Mouse (Mus musculus) limb, embryonic 11.5 days (tissue): ENCODE data around the gene Itsn2. TPM values are rescaled to one million over a fixed set of nuclear protein-coding genes. Genes with fewer than 3 reads are reported as not detected.
"Not testable (repeated sequence)": the region's sequence is repeated elsewhere in the genome, so short reads cannot be mapped to it uniquely, and the experiment has no call there.

ENCODE experiments used
- ATAC-seq: fragments of 200-750 bp; cut with Nextera tagmentation; 2 replicates; pipeline ENCODE4 v1.8.0; 2017; ENCODE audit warnings: low read depth; ENCODE audit not compliant: insufficient number of reproducible peaks, low FRiP score, low TSS enrichment
- DNase-seq: peaks from one replicate; pipeline ENCODE4 v3.0.0-alpha.2; 2015; ENCODE audit warnings: low spot score
- H3K27ac ChIP-seq: fragments of 300-500 bp; sonication (generic); replicated peaks from 2 replicates; pipeline ENCODE4 v1.5.1; 2014; ENCODE audit warnings: low read depth, mild to moderate bottlenecking, low read length
- H3K27me3 ChIP-seq: fragments of 300-500 bp; sonication (generic); 2 replicates; pipeline ENCODE4 v1.6.1; 2014; ENCODE audit warnings: mild to moderate bottlenecking, low read length, mixed read lengths; ENCODE audit not compliant: control insufficient read depth, insufficient read depth
- H3K36me3 ChIP-seq: fragments of 300-500 bp; sonication (generic); 2 replicates; pipeline ENCODE4 v1.6.1; 2014; ENCODE audit warnings: mild to moderate bottlenecking, low read length, moderate library complexity, mixed read lengths; ENCODE audit not compliant: control insufficient read depth, insufficient read depth
- H3K4me1 ChIP-seq: fragments of 300-500 bp; sonication (generic); 2 replicates; pipeline ENCODE4 v1.6.1; 2014; ENCODE audit warnings: low read length, mixed read lengths; ENCODE audit not compliant: control insufficient read depth, insufficient read depth
- H3K4me2 ChIP-seq: fragments of 300-500 bp; sonication (generic); 2 replicates; pipeline ENCODE4 v1.6.1; 2014; ENCODE audit warnings: low read depth, mild to moderate bottlenecking, moderate library complexity; ENCODE audit not compliant: severe bottlenecking
- H3K4me3 ChIP-seq: fragments of 300-500 bp; sonication (generic); 2 replicates; pipeline ENCODE4 v1.5.1; 2014; ENCODE audit warnings: low read depth, low read length
- H3K9ac ChIP-seq: fragments of 300-500 bp; sonication (generic); 2 replicates; pipeline ENCODE4 v1.6.1; 2014; ENCODE audit warnings: mild to moderate bottlenecking, low read length
- H3K9me3 ChIP-seq: fragments of 300-500 bp; sonication (generic); 2 replicates; pipeline ENCODE4 v1.6.1; 2016; ENCODE audit warnings: low read length; ENCODE audit not compliant: control insufficient read depth
- WGBS: fragments of 180-500 bp; shearing (Covaris S2); extraction: QIAGEN DNeasy Blood & Tissue Kit; methylation state at CpG from one replicate; pipeline ENCODE4 v1.1.7; 2014; 5-methylcytosine and 5-hydroxymethylcytosine counted together
- polyA plus RNA-seq: library from polyadenylated mRNA; unstranded; fragments of >200 nt; fragmentation: Nextera tagmentation; extraction: Ambion mirVana; gene quantifications from 2 replicates; pipeline ENCODE4 v1.2.1, GENCODE M21; 2014

Itsn2 gene
- polyA plus RNA-seq, 1 experiment from 2014 or later: 28.4 TPM

- Histone ChIP-seq H3K27ac (no peak overlapping the region), H3K27me3 (no peaks in the 10 kb centered on the region), H3K9ac (no peak overlapping the region), H3K4me3 (no peak overlapping the region), H3K4me1 (no peaks in the 10 kb centered on the region), H3K9me3 (no peaks in the 10 kb centered on the region), H3K36me3 (no peaks in the 10 kb centered on the region), H3K4me2 (no peak overlapping the region)
- WGBS: 88% methylated on average over 3 of the region's 3 CpGs
- DNase-seq (no peak), ATAC-seq (no peak)
Observed at GRCm38 (mm10) chr12:4729165-4729564, 136.7 kb downstream of the Itsn2 start.

- no peak for ATAC-seq
- WGBS: 69% methylated on average over 4 of the region's 4 CpGs
Observed at GRCm38 (mm10) chr12:4731629-4732028, 139.2 kb downstream of the Itsn2 start.

DNA sequence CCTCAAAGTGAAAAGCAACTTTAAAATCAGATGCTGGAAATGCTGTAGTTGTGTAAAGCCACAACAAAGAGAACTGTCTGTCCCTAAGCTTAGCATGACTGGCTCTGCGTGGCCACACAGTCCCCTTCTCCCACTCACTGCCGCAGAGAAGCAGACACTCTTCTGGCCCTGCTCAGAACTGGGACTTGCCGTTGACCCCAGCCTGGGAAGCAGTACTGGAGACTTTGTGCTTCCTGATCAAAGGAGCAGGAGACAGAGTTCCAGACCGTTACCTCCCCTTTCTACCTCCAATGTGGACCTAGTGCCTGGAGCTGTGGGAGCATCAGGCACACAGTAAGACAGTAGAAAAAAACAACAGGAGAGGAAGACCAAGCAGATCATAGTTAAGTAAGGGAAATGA lies 139.9 kb downstream of the Itsn2 start:
- ATAC-seq: no peak
- no peaks in the 10 kb centered on the region for H3K9me3 ChIP-seq
- H3K36me3 ChIP-seq: no peaks in the 10 kb centered on the region
- DNase-seq: no peak
- no peaks in the 10 kb centered on the region for H3K27me3 ChIP-seq
- WGBS: 56% methylated on average over 4 of the region's 4 CpGs
- H3K4me3 ChIP-seq: no peak overlapping the region
- H3K4me2 ChIP-seq: no peak overlapping the region
- H3K9ac ChIP-seq: no peak overlapping the region
- no peaks in the 10 kb centered on the region for H3K4me1 ChIP-seq
- no peak overlapping the region for H3K27ac ChIP-seq

More at GRCm38 (mm10) chr12:4731629-4732028, 139.2 kb downstream of the Itsn2 start:
- H3K9me3 ChIP-seq: no peaks in the 10 kb centered on the region
- H3K4me3 ChIP-seq: no peak overlapping the region
- H3K27ac ChIP-seq: no peak overlapping the region
- H3K4me1 ChIP-seq: no peaks in the 10 kb centered on the region
- no peak overlapping the region for H3K9ac ChIP-seq
- no peak overlapping the region for H3K4me2 ChIP-seq
- DNase-seq: no peak
- no peaks in the 10 kb centered on the region for H3K36me3 ChIP-seq
- H3K27me3 ChIP-seq: no peaks in the 10 kb centered on the region

DNA sequence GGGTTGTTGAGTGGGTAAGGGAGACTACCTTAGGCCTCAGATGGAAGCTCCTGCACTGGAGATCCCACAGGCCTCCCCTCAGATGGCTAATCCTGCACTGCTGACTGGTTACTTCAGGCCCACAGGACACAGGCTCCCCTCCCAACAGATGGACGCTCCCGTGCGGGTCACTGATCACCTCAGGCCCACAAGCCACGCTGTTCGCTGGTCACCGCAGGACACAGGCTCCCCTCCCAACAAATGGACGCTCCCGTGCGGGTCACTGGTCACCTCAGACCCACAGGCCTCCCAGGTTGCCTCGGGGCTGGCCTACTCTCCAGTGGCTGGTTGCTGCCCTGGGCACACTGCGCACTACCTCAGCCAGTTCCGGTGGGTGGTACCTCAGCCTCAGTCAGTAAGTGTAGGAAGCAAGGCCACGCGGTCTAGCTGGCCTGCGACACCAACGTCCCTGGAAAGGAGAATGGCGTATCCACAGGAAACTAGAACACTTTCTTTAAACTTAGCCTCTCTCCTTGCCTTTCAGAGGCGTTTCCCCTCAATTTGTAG lies 145.7 kb downstream of the Itsn2 start, which contains the start of gene Fam228a:
Gene Fam228a, minus strand, starts transcription at position 400 of the 546 bp plus-strand sequence.
- WGBS: 89% methylated on average over 18 of the region's 18 CpGs
- Histone ChIP-seq H3K4me3 (no peak within 1 kb of the TSS), H3K9me3 (no peaks in the 10 kb centered on the region), H3K4me1 (no peaks in the 10 kb centered on the region), H3K9ac (no peak within 1 kb of the TSS), H3K36me3 (no peaks in the 10 kb centered on the region), H3K27ac (no peak within 1 kb of the TSS), H3K4me2 (no peak within 1 kb of the TSS), H3K27me3 (no peaks in the 10 kb centered on the region)
- ATAC-seq: no peak
- DNase-seq: no peak

GRCm38 (mm10) chr12:4740823-4741222 lies 148.4 kb downstream of the Itsn2 start:
- H3K36me3 ChIP-seq: no peaks in the 10 kb centered on the region
- no peaks in the 10 kb centered on the region for H3K27me3 ChIP-seq
- no peak for DNase-seq
- no peak overlapping the region for H3K4me3 ChIP-seq
- no peak overlapping the region for H3K4me2 ChIP-seq
- WGBS: 85% methylated on average over 7 of the region's 7 CpGs
- no peak overlapping the region for H3K9ac ChIP-seq
- ATAC-seq: no peak
- H3K9me3 ChIP-seq: no peaks in the 10 kb centered on the region
- H3K27ac ChIP-seq: no peak overlapping the region
- H3K4me1 ChIP-seq: no peaks in the 10 kb centered on the region

- no peaks in the 10 kb centered on the region for H3K27me3 ChIP-seq
- no peaks in the 10 kb centered on the region for H3K4me1 ChIP-seq
- no peak overlapping the region for H3K27ac ChIP-seq
- no peak overlapping the region for H3K9ac ChIP-seq
- no peaks in the 10 kb centered on the region for H3K9me3 ChIP-seq
- no peak overlapping the region for H3K4me3 ChIP-seq
- DNase-seq (no peak), ATAC-seq (no peak)
- 82% methylated on average over 3 of the region's 3 CpGs for WGBS
- no peaks in the 10 kb centered on the region for H3K36me3 ChIP-seq
- H3K4me2 ChIP-seq: no peak overlapping the region
Observed at GRCm38 (mm10) chr12:4742183-4742582, 149.7 kb downstream of the Itsn2 start.

- Histone ChIP-seq H3K9ac (no peak overlapping the region), H3K4me3 (no peak overlapping the region), H3K4me2 (no peak overlapping the region), H3K27ac (no peak overlapping the region), H3K4me1 (no peaks in the 10 kb centered on the region), H3K27me3 (no peaks in the 10 kb centered on the region), H3K36me3 (no peaks in the 10 kb centered on the region), H3K9me3 (no peaks in the 10 kb centered on the region)
- DNase-seq: no peak
- ATAC-seq: no peak
- 91% methylated on average over 10 of the region's 10 CpGs for WGBS
Observed at GRCm38 (mm10) chr12:4744486-4744885, 152.0 kb downstream of the Itsn2 start.

DNA sequence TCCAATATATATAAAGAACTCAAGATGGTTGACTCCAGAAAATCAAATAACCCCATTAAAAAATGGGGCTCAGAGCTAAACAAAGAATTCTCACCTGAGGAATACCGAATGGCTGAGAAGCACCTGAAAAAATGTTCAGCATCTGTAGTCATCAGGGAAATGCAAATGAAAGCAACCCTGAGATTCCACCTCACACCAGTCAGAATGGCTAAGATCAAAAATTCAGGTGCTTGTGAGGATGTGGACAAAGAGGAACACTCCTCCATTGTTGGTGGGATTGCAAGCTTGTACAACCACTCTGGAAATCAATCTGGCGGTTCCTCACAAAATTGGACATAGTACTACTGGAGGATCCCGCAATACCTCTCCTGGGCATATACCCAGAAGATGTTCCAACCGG lies 162.0 kb downstream of the Itsn2 start:
- not testable (repeated sequence) for ATAC-seq, H3K36me3 ChIP-seq, H3K4me1 ChIP-seq, DNase-seq, H3K4me3 ChIP-seq, H3K4me2 ChIP-seq, H3K27ac ChIP-seq, H3K9me3 ChIP-seq, H3K27me3 ChIP-seq, H3K9ac ChIP-seq
- WGBS: 92% methylated on average over 4 of the region's 4 CpGs

DNA sequence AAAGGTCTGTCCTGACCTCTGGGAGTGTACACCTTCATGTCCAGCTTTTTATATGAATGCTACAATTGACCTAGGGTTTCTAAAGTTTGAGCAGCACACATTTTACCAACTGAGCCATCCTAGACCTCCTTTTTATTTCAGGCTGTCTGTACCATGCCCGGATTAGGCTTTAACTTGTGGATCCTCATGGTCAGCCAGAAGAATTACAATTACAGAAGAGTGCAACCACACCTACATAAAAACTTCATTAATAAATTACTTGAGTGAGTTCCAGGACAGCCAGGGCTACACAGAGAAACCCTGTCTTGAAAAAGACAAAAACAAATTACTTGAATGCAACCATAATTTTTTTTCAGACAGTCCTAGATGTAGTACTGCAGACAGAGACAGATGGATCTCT lies 164.6 kb downstream of the Itsn2 start:
- Histone ChIP-seq H3K9me3 (no peaks in the 10 kb centered on the region), H3K27me3 (no peaks in the 10 kb centered on the region), H3K27ac (no peak overlapping the region), H3K4me1 (no peaks in the 10 kb centered on the region), H3K36me3 (no peaks in the 10 kb centered on the region), H3K4me2 (no peak overlapping the region), H3K4me3 (no peak overlapping the region), H3K9ac (no peak overlapping the region)
- DNase-seq (no peak), ATAC-seq (no peak)
- WGBS: 88% methylated on average over 1 of the region's 1 CpGs
